Mouse (Mus musculus): ENCODE results near the gene Gm17949. TPM values are rescaled to one million over a fixed set of nuclear protein-coding genes. Genes with fewer than 3 reads are reported as not detected.

The Gm17949 gene
- polyA plus RNA-seq, 1 experiment from 2014 or later, result not detected

- 76% methylated on average over 13 of the region's 13 CpGs for WGBS
- Histone ChIP-seq H3K4me3 (ENCODE audit: low read depth, low read length) (peak overlapping the region; percentile 74; the same call in 1 of the 2 replicates), H3K9me3 (replicated peaks; ENCODE audit: control insufficient read depth, low read length) (no peaks in the 10 kb centered on the region), H3K4me2 (ENCODE audit: low read depth, low read length) (peak overlapping the region; percentile 85), H3K27ac (replicated peaks; ENCODE audit: low read depth, low read length) (no peak overlapping the region), H3K27me3 (ENCODE audit: control insufficient read depth, insufficient read depth, low read length) (no peaks in the 10 kb centered on the region), H3K4me1 (ENCODE audit: control insufficient read depth, insufficient read depth, low read length) (no peaks in the 10 kb centered on the region), H3K36me3 (replicated peaks; ENCODE audit: control insufficient read depth, insufficient read depth, low read depth, low read length) (no peaks in the 10 kb centered on the region; the same call in 1 of the 2 replicates), H3K9ac (replicated peaks; ENCODE audit: low read length) (peak overlapping the region; percentile 73)
- ATAC-seq (replicated peaks; ENCODE audit: insufficient number of reproducible peaks, low FRiP score, low TSS enrichment, low read depth) (no peak), DNase-seq (ENCODE audit: low spot score) (no peak)
These were observed 1.1 kb downstream of the Gm17949 start for GRCm38 (mm10) chr17:57012245-57012795.

GRCm38 (mm10) chr17:57019693-57020092 is 8.4 kb downstream of the Gm17949 start:
- Histone ChIP-seq H3K27ac (replicated peaks; ENCODE audit: low read depth, low read length) (no peak overlapping the region), H3K4me3 (ENCODE audit: low read depth, low read length) (no peak overlapping the region), H3K36me3 (replicated peaks; ENCODE audit: control insufficient read depth, insufficient read depth, low read depth, low read length) (peaks cover 26% of the 10 kb centered on the region), H3K4me2 (ENCODE audit: low read depth, low read length) (no peak overlapping the region), H3K4me1 (ENCODE audit: control insufficient read depth, insufficient read depth, low read length) (no peaks in the 10 kb centered on the region), H3K27me3 (ENCODE audit: control insufficient read depth, insufficient read depth, low read length) (no peaks in the 10 kb centered on the region), H3K9ac (replicated peaks; ENCODE audit: low read length) (no peak overlapping the region), H3K9me3 (replicated peaks; ENCODE audit: control insufficient read depth, low read length) (no peaks in the 10 kb centered on the region)
- ATAC-seq (replicated peaks; ENCODE audit: insufficient number of reproducible peaks, low FRiP score, low TSS enrichment, low read depth) (no peak), DNase-seq (ENCODE audit: low spot score) (no peak)
- whole genome bisulfite sequencing, result 80% methylated on average over 2 of the region's 2 CpGs

GRCm38 (mm10) chr17:57020960-57021359 is 9.7 kb downstream of the Gm17949 start:
- Histone ChIP-seq H3K36me3 (replicated peaks; ENCODE audit: control insufficient read depth, insufficient read depth, low read depth, low read length) (peaks cover 37% of the 10 kb centered on the region), H3K27me3 (ENCODE audit: control insufficient read depth, insufficient read depth, low read length) (no peaks in the 10 kb centered on the region), H3K4me2 (ENCODE audit: low read depth, low read length) (no peak overlapping the region), H3K9ac (replicated peaks; ENCODE audit: low read length) (no peak overlapping the region), H3K4me1 (ENCODE audit: control insufficient read depth, insufficient read depth, low read length) (no peaks in the 10 kb centered on the region), H3K27ac (replicated peaks; ENCODE audit: low read depth, low read length) (no peak overlapping the region), H3K4me3 (ENCODE audit: low read depth, low read length) (no peak overlapping the region), H3K9me3 (replicated peaks; ENCODE audit: control insufficient read depth, low read length) (no peaks in the 10 kb centered on the region)
- DNase-seq (ENCODE audit: low spot score) (no peak), ATAC-seq (replicated peaks; ENCODE audit: insufficient number of reproducible peaks, low FRiP score, low TSS enrichment, low read depth) (no peak)
- 93% methylated on average over 5 of the region's 5 CpGs for WGBS

GRCm38 (mm10) chr17:57027471-57027870 is 16.2 kb downstream of the Gm17949 start:
- Histone ChIP-seq H3K4me2 (ENCODE audit: low read depth, low read length) (no peak overlapping the region), H3K36me3 (replicated peaks; ENCODE audit: control insufficient read depth, insufficient read depth, low read depth, low read length) (peaks cover 36% of the 10 kb centered on the region), H3K27me3 (ENCODE audit: control insufficient read depth, insufficient read depth, low read length) (no peaks in the 10 kb centered on the region), H3K9ac (replicated peaks; ENCODE audit: low read length) (no peak overlapping the region), H3K27ac (replicated peaks; ENCODE audit: low read depth, low read length) (no peak overlapping the region), H3K4me3 (ENCODE audit: low read depth, low read length) (no peak overlapping the region), H3K4me1 (ENCODE audit: control insufficient read depth, insufficient read depth, low read length) (no peaks in the 10 kb centered on the region), H3K9me3 (replicated peaks; ENCODE audit: control insufficient read depth, low read length) (no peaks in the 10 kb centered on the region)
- WGBS, result 91% methylated on average over 4 of the region's 4 CpGs
- DNase-seq (ENCODE audit: low spot score) (no peak), ATAC-seq (replicated peaks; ENCODE audit: insufficient number of reproducible peaks, low FRiP score, low TSS enrichment, low read depth) (no peak)

GRCm38 (mm10) chr17:57029691-57030090 is 18.4 kb downstream of the Gm17949 start:
- Histone ChIP-seq H3K4me2 (ENCODE audit: low read depth, low read length) (peak overlapping the region; percentile 87), H3K27me3 (ENCODE audit: control insufficient read depth, insufficient read depth, low read length) (no peaks in the 10 kb centered on the region), H3K9me3 (replicated peaks; ENCODE audit: control insufficient read depth, low read length) (no peaks in the 10 kb centered on the region), H3K9ac (replicated peaks; ENCODE audit: low read length) (peak overlapping the region; percentile 99), H3K4me1 (ENCODE audit: control insufficient read depth, insufficient read depth, low read length) (no peaks in the 10 kb centered on the region), H3K36me3 (replicated peaks; ENCODE audit: control insufficient read depth, insufficient read depth, low read depth, low read length) (peaks cover 15% of the 10 kb centered on the region), H3K27ac (replicated peaks; ENCODE audit: low read depth, low read length) (no peak overlapping the region), H3K4me3 (ENCODE audit: low read depth, low read length) (peak overlapping the region; percentile 99)
- DNase-seq (ENCODE audit: low spot score) (no peak), ATAC-seq (replicated peaks; ENCODE audit: insufficient number of reproducible peaks, low FRiP score, low TSS enrichment, low read depth) (no peak)
- WGBS, result 58% methylated on average over 8 of the region's 8 CpGs

GRCm38 (mm10) chr17:57030931-57031660 is 19.8 kb downstream of the Gm17949 start, which contains the start of gene Khsrp:
Khsrp (minus strand) TSS chr17:57031522.
- no peaks in the 10 kb centered on the region for H3K27me3 ChIP-seq (ENCODE audit: control insufficient read depth, insufficient read depth, low read length)
- H3K4me2 ChIP-seq (ENCODE audit: low read depth, low read length), result peak within 1 kb of the TSS; percentile 87
- H3K4me1 ChIP-seq (ENCODE audit: control insufficient read depth, insufficient read depth, low read length), result no peaks in the 10 kb centered on the region
- H3K9me3 ChIP-seq (replicated peaks; ENCODE audit: control insufficient read depth, low read length), result no peaks in the 10 kb centered on the region
- H3K9ac ChIP-seq (replicated peaks; ENCODE audit: low read length), result peak within 1 kb of the TSS; percentile 99
- H3K4me3 ChIP-seq (ENCODE audit: low read depth, low read length), result peak within 1 kb of the TSS; percentile 99
- ATAC-seq (replicated peaks; ENCODE audit: insufficient number of reproducible peaks, low FRiP score, low TSS enrichment, low read depth), result no peak; the same call in 1 of the 2 replicates
- H3K27ac ChIP-seq (replicated peaks; ENCODE audit: low read depth, low read length), result peak within 1 kb of the TSS; percentile 91
- H3K36me3 ChIP-seq (replicated peaks; ENCODE audit: control insufficient read depth, insufficient read depth, low read depth, low read length), result peaks cover 3% of the 10 kb centered on the region
- DNase-seq (ENCODE audit: low spot score), result peak; percentile 69
- WGBS, result under 1% methylated on average over 68 of the region's 99 CpGs

GRCm38 (mm10) chr17:57031661-57032420 is 20.6 kb downstream of the Gm17949 start:
- DNase-seq (ENCODE audit: low spot score) (peak; percentile 100), ATAC-seq (replicated peaks; ENCODE audit: insufficient number of reproducible peaks, low FRiP score, low TSS enrichment, low read depth) (peak; percentile 98)
- Histone ChIP-seq H3K9me3 (replicated peaks; ENCODE audit: control insufficient read depth, low read length) (no peaks in the 10 kb centered on the region), H3K9ac (replicated peaks; ENCODE audit: low read length) (peak overlapping the region; percentile 41), H3K27ac (replicated peaks; ENCODE audit: low read depth, low read length) (no peak overlapping the region; the same call in 1 of the 2 replicates), H3K4me1 (ENCODE audit: control insufficient read depth, insufficient read depth, low read length) (no peaks in the 10 kb centered on the region), H3K4me3 (ENCODE audit: low read depth, low read length) (peak overlapping the region; percentile 99), H3K27me3 (ENCODE audit: control insufficient read depth, insufficient read depth, low read length) (no peaks in the 10 kb centered on the region), H3K36me3 (replicated peaks; ENCODE audit: control insufficient read depth, insufficient read depth, low read depth, low read length) (peaks cover 3% of the 10 kb centered on the region), H3K4me2 (ENCODE audit: low read depth, low read length) (peak overlapping the region; percentile 25)
- WGBS, result 1% methylated on average over 38 of the region's 38 CpGs

Data from embryonic facial prominence, embryonic 11.5 days (tissue).